Mouse (Mus musculus) C2C12 (cell line): ENCODE data around the gene Pigk.

Source experiments
- CEBPB ChIP-seq: IDR thresholded peaks from one replicate; pipeline ENCODE4 v1.6.1; 2011; ENCODE audit warnings: low read depth, mild to moderate bottlenecking, control low read depth, moderate library complexity
- CTCF ChIP-seq: IDR thresholded peaks from one replicate; pipeline ENCODE4 v1.5.1; 2011; ENCODE audit not compliant: control insufficient read depth, insufficient read depth, insufficient read length
- FOSL1 ChIP-seq: IDR thresholded peaks from one replicate; pipeline ENCODE4 v1.8.0; 2011; ENCODE audit warnings: mild to moderate bottlenecking, low read length; ENCODE audit not compliant: poor library complexity, insufficient read depth, severe bottlenecking
- MAX ChIP-seq: IDR thresholded peaks from one replicate; pipeline ENCODE4 v1.6.1; 2011; ENCODE audit warnings: mild to moderate bottlenecking, control low read depth
- MYOD1 ChIP-seq: IDR thresholded peaks from one replicate; pipeline ENCODE4 v1.6.1; 2011; ENCODE audit warnings: low read depth; ENCODE audit not compliant: control insufficient read depth, insufficient read length
- MYOG ChIP-seq: IDR thresholded peaks from one replicate; pipeline ENCODE4 v1.6.1; 2011; ENCODE audit not compliant: control insufficient read depth, insufficient read length; ENCODE audit errors: extremely low read depth
- USF1 ChIP-seq: IDR thresholded peaks from one replicate; pipeline ENCODE4 v1.6.1; 2011; ENCODE audit warnings: low read depth, mild to moderate bottlenecking, control low read depth, moderate library complexity

- TF ChIP-seq USF1 (no peak), CTCF (no peak), MAX (no peak), CEBPB (no peak), MYOD1 (no peak), FOSL1 (no peak), MYOG (no peak)
Measured at GRCm38 (mm10) chr3:152755515-152755914, 41.6 kb downstream of the Pigk start.
